Mouse (Mus musculus): ENCODE data around the gene Zfyve27.

GRCm38 (mm10) chr19:42189735-42190134 lies 26.0 kb downstream of the Zfyve27 start:
- TF ChIP-seq CTCF (IDR thresholded peaks at IDR 0.05; ENCODE audit: low read depth, low read length) (no peak), POLR2A (IDR thresholded peaks at IDR 0.05; ENCODE audit: insufficient read depth, low read length) (no peak), EP300 (IDR thresholded peaks at IDR 0.05; ENCODE audit: insufficient read depth, low read depth, low read length) (no peak)
